Comparison of ENCODE assay signal across 11 mouse cellular contexts in the genomic region with DNA sequence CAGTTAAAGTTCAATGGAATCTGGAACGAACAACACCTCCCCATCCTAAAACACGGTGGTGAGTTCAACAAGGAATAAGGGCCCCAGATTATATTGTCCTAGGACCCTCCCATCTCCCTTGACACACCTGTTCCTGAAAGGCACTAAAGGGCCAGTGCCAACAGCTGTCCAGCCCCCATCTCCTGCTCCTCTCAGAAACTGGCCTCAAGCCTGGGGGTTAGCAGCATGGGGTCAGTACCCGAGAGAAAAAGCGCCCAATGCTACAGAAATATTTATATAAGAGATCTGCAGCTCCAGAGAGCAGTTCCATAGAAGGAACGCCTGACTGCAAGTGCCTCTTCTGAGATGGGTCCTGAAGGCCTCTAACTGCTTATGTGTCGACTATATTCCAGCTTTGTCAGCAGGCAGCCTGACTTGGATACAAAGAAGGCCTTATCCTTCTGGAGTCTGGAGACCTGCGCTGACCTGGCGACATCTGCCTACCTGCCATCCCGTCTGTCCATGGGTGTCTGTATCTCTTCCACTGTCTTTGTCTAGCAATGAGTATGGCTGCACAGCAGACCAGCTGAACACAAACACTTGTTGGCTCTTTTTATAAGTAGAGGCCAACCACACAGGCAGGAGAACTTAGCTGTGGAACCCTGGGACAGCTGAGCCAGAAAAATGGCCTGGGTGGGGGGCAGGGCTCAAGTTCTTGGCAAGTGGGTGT. TPM values are rescaled to one million over a fixed set of nuclear protein-coding genes. Genes with fewer than 3 reads are reported as not detected.
DNase-seq lines count a peak whose midpoint lies in the region; ATAC-seq and TF ChIP-seq lines count a peak whose summit lies in the region.
"Had no signal": no experiment of that assay in that cellular context is flagged by ENCODE, and none has a peak within 500 bp of the region (broad histone marks: within the 10 kb centered on the region; RNA-seq: fewer than 3 reads in every experiment).

No protein-coding gene starts in this region.

- TF ChIP-seq EP300 in stomach, postnatal 0 days (optimal IDR thresholded peaks at IDR 0.05) = no peak

- no peak for TF ChIP-seq CTCF in stomach, postnatal 0 days (IDR thresholded peaks at IDR 0.05; ENCODE audit: low read depth)

- H3K27me3 ChIP-seq in megakaryocyte, embryonic 14.5 days (replicated peaks) = peaks cover 80% of the 10 kb centered on the region
- H3K27me3 ChIP-seq in limb, embryonic 10.5 days (ENCODE audit: low read depth, poor library complexity, severe bottlenecking) = peaks cover 48% of the 10 kb centered on the region
- H3K27me3 ChIP-seq in stomach, postnatal 0 days (ENCODE audit: control insufficient read depth, insufficient read depth, low read length) = no peaks in the 10 kb centered on the region

- no peak for ATAC-seq in megakaryocyte, adult 5-6 weeks (ENCODE audit: poor library complexity, severe bottlenecking)
- no peak for ATAC-seq in stomach, postnatal 0 days (ENCODE audit: low FRiP score, low TSS enrichment)
- no peak for ATAC-seq in granulocyte monocyte progenitor cell, adult 5-6 weeks (replicated peaks; ENCODE audit: poor library complexity, severe bottlenecking)

- H3K4me2 ChIP-seq in stomach, postnatal 0 days (replicated peaks; ENCODE audit: low read depth) = no peak overlapping the region; the same call in none of the 2 replicates

- no peak overlapping the region for H3K9ac ChIP-seq in stomach, postnatal 0 days (ENCODE audit: low read length)
- H3K9ac ChIP-seq: liver, embryonic 14.5 days had no signal

- H3K9me3 ChIP-seq in megakaryocyte, embryonic 14.5 days = no peaks in the 10 kb centered on the region
- no peaks in the 10 kb centered on the region for H3K9me3 ChIP-seq in limb, embryonic 10.5 days (replicated peaks)
- H3K9me3 ChIP-seq in stomach, postnatal 0 days (ENCODE audit: control insufficient read depth, low read length) = no peaks in the 10 kb centered on the region

- H3K4me1 ChIP-seq in megakaryocyte, embryonic 14.5 days = peaks cover 79% of the 10 kb centered on the region
- peaks cover 86% of the 10 kb centered on the region for H3K4me1 ChIP-seq in limb, embryonic 10.5 days
- peaks cover 28% of the 10 kb centered on the region for H3K4me1 ChIP-seq in stomach, postnatal 0 days (replicated peaks; ENCODE audit: control insufficient read depth, insufficient read depth)

- H3K36me3 ChIP-seq in megakaryocyte, embryonic 14.5 days (replicated peaks; ENCODE audit: low read length) = peaks cover 12% of the 10 kb centered on the region
- peaks cover under 1% of the 10 kb centered on the region; the same call in 1 of the 2 replicates for H3K36me3 ChIP-seq in limb, embryonic 10.5 days
- no peaks in the 10 kb centered on the region for H3K36me3 ChIP-seq in stomach, postnatal 0 days (ENCODE audit: control insufficient read depth, insufficient read depth, low read length)

- peak overlapping the region; percentile 83; the same call in 1 of the 2 replicates for H3K27ac ChIP-seq in limb, embryonic 10.5 days
- 0 out of 2 replicates have a peak overlapping the region, but pooled peaks have one; percentile 35 for H3K27ac ChIP-seq in stomach, postnatal 0 days (replicated peaks)
- H3K27ac ChIP-seq: liver, embryonic 14.5 days had no signal

- 73% methylated on average over 9 of the region's 9 CpGs for WGBS in limb, embryonic 10.5 days
- 61% methylated on average over 9 of the region's 9 CpGs for WGBS in stomach, postnatal 0 days

- H3K4me3 ChIP-seq in megakaryocyte, embryonic 14.5 days (replicated peaks) = peak overlapping the region; percentile 94
- peak overlapping the region; percentile 74 for H3K4me3 ChIP-seq in limb, embryonic 10.5 days
- no peak overlapping the region for H3K4me3 ChIP-seq in stomach, postnatal 0 days (ENCODE audit: low read depth, low read length)

- peak; percentile 92 for DNase-seq in heart, adult 11 months
- no peak for DNase-seq in heart, adult 18-20 months
- no peak for DNase-seq in limb, embryonic 10.5 days (ENCODE audit: low spot score)
- DNase-seq in stomach, postnatal 0 days (ENCODE audit: low spot score) = no peak
- DNase-seq in spleen, postnatal 36 days (ENCODE audit: low spot score in 2 of 2) = no peak
- DNase-seq: adrenal gland, adult 2 months; thymus, postnatal 25 days had no signal

RNA-seq across cellular contexts. Expression of a gene that starts 11.5 kb away (rescaled TPM):
- 10 to 100 TPM; 29.8 to 30.5 TPM for total RNA-seq in heart, adult 18-20 months (2021)
- 1.2 and 4.2 TPM in 2 replicates for polyA plus RNA-seq in megakaryocyte, embryonic 14.5 days (2012; ENCODE audit: insufficient read depth, low replicate concordance)
- 37.6 and 43.0 TPM in 2 replicates for total RNA-seq in megakaryocyte, adult 5-6 weeks (2015)
- total RNA-seq in megakaryocyte, adult 5-6 weeks (2017) = 22.3 and 48.3 TPM in 2 replicates
- 8.5 and 11.8 TPM in 2 replicates for polyA plus RNA-seq in limb, embryonic 10.5 days (2016; fragmentation: Nextera tagmentation; extraction: Ambion mirVana)
- polyA plus RNA-seq in stomach, postnatal 0 days (2015; fragmentation: Nextera tagmentation; extraction: Ambion mirVana) = 4.8 and 5.6 TPM in 2 replicates
- 19.2 and 22.6 TPM in 2 replicates for total RNA-seq in granulocyte monocyte progenitor cell, adult 5-6 weeks (2014; fragmentation: Nextera tagmentation)
- 8.1 and 8.5 TPM in 2 replicates for total RNA-seq in granulocyte monocyte progenitor cell, adult 5-6 weeks (2017)

RNA-seq across cellular contexts. Expression of a gene that starts 59.9 kb away (rescaled TPM):
- total RNA-seq in heart, adult 18-20 months (2021) = 10 to 100 TPM; 38.9 to 39.2 TPM
- 7.6 and 26.1 TPM in 2 replicates for polyA plus RNA-seq in megakaryocyte, embryonic 14.5 days (2012; ENCODE audit: insufficient read depth, low replicate concordance)
- total RNA-seq in megakaryocyte, adult 5-6 weeks (2015) = 41.6 and 43.9 TPM in 2 replicates
- total RNA-seq in megakaryocyte, adult 5-6 weeks (2017) = 31.1 and 34.6 TPM in 2 replicates
- polyA plus RNA-seq in limb, embryonic 10.5 days (2016; fragmentation: Nextera tagmentation; extraction: Ambion mirVana) = 29.4 and 37.1 TPM in 2 replicates
- 10.6 and 11.7 TPM in 2 replicates for polyA plus RNA-seq in stomach, postnatal 0 days (2015; fragmentation: Nextera tagmentation; extraction: Ambion mirVana)
- total RNA-seq in granulocyte monocyte progenitor cell, adult 5-6 weeks (2014; fragmentation: Nextera tagmentation) = 42.3 and 47.0 TPM in 2 replicates
- 29.8 and 32.5 TPM in 2 replicates for total RNA-seq in granulocyte monocyte progenitor cell, adult 5-6 weeks (2017)
